Mouse (Mus musculus): ENCODE measurements at regions not wholly inside any gene's neighbourhood (a gene's known extent, or its start where the extent isn't known, plus 50 kb on each side); places are given as distances from the start of the nearest gene placed in this dataset.

DNA sequence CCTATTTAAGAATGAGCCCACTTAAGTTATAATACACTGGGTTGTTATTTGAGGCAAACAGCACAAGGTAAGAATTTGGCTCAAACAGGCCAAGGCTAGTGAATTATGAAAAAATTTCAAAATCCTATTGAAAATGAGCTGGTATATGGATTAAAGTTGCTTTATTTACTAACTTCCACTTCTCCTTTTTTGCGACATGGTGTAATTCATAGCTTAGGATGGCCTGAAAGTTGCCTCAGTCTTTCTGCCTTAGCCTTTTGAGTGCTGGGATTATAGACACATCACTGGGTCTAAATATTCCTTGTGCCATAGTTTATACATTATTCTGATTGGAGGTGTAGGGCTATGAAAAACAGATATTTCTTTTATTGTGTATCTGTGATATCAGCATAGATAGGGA lies 81.9 kb downstream of the Edem1 start:
- no peak for DNase-seq (ENCODE audit: low spot score)

DNA sequence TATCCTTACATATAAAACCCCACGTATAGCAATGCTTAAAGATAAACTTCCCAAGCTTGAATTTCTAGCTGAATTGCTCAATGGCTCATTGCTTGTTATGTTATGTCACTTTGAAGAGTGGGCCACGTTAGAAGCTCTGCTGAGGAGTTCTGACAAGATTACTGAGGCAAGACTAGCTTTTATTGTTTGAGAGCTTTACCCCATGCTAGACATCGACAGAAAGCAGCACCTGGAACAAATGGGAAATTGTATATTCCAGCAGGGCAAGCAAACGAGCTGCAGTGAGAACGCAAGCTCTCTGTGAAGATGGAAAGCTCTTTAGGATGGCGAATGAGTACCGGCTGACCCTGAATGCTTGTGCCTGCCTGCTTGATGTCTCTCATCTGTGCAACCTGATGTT lies 84.1 kb downstream of the Edem1 start:
- no peak for DNase-seq (ENCODE audit: low spot score)

DNA sequence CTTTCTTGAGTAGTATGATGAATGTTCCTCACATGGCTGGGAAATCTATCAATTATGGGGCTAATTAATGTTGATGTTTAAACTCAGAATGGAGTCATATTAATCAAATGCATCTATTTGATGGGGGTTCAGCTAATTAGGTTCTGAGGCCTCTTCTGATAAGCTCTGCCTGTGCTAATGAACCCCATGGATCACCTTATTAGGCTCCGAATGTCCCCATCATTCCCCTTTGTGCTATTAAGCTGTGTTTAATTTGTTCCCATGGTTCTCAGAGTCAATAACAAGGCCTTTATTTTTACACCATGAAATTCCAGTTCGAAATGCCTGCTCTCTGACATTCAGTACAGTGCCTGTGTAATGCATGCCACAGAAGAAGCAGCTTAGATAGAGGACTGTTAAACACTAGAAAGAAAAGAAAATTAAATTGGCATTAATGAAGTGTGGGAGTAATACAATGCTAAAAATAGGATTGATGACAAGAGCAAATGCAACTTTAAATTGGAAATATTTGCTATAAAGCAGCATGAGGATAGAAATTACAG lies 91.0 kb downstream of the Edem1 start:
- DNase-seq (ENCODE audit: low spot score): no peak

DNA sequence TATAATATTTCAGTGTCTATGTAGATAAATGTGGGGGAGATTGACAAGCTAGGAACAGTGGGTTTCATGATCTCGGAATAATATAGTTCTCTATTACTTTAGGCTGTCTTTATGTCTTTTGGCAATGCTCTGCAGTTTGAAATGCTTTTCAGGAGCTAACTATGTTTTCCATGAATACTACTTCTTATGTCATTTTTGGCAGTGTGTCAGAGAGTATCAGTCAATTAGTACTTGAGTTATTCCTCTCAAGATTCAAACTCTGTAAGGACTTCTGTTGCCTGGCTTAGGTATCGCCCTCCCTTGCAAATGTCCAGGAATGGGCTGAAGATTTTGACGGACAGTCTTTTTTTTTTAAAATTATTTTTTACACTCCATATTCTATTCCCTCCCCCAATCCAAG lies 92.7 kb downstream of the Edem1 start:
- no peak for DNase-seq (ENCODE audit: low spot score)

DNA sequence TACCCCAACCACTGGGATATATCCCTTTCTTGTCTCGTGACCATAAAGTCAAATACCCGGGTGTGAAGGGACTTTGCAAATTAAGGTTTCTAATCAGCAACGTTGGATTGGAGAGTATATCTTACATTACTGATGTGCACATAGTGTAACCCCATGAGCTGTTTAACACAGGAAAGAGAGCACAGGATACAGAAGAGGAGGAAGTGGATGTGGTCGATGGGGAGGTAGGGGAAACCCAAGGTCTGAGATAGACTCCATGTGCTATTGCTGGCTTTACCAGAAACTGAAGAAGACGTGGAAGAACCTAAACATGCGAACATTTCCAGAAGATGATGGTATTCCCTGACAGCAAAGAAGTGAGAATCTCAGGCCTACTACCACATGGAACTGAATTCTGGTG lies 94.1 kb downstream of the Edem1 start:
- DNase-seq (ENCODE audit: low spot score): no peak

DNA sequence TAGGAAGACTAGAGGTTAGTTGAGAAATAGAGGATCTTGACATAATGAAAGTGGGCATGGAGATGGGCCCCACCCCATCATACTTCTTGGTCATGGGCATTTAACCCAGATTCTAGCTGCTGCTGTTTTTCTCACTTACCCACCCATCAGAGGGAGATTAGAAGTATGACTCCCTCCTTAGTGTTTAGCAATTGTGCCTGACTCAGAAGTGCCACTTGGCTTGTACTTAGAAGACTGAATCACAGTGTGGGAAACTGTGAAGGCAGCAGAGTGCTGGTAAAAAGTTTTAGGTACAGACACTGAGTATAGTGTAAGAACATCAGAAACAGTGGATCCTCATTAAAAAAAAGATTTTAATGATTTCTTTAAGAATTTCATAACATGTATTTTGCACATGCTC lies 100.5 kb downstream of the Edem1 start:
- no peak for DNase-seq (ENCODE audit: low spot score)

- DNase-seq (ENCODE audit: low spot score): no peak
These were observed 110.2 kb downstream of the Edem1 start for GRCm38 (mm10) chr6:108938646-108939045.

DNA sequence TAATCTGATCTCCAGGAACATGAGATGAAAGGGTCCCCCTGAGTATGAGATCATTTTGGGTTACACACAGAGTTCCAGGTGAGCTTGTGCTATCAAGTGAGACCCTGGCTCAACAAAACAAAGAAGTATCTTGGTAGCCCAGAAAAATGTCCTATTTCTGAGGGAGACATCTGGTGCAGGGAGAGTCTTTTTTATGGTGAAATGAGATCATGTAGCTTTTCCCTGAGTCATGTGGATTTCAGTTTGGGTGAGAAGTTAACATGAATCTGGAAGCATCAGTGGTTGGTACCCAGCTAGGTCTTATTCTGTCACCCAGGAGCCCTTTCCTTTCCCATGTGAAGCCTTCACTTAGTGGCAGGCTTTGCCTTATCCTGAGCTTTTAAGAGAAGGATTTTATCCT lies 113.8 kb downstream of the Edem1 start:
- no peak for DNase-seq (ENCODE audit: low spot score)

GRCm38 (mm10) chr6:108952389-108952788 lies 123.9 kb downstream of the Edem1 start:
- DNase-seq (ENCODE audit: low spot score): no peak

DNA sequence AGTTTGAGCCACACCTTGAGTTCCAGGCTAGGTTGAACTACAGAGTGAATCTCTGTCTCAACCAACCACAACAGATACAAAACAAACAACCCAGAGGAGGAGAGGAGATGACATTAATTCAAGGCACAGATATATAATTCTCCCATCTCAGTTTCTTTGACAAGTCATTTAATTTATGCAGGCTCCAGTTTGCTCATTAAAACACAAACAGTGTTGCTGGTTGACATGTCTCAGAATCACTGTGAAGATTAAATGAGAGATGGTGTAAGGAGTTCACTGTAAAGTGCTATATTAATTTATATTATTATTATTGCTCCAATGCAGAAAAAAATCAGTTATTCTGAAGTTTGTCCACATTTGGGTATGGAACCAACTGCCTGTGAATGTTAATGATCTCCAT lies 134.4 kb downstream of the Edem1 start:
- no peak for DNase-seq (ENCODE audit: low spot score)

DNA sequence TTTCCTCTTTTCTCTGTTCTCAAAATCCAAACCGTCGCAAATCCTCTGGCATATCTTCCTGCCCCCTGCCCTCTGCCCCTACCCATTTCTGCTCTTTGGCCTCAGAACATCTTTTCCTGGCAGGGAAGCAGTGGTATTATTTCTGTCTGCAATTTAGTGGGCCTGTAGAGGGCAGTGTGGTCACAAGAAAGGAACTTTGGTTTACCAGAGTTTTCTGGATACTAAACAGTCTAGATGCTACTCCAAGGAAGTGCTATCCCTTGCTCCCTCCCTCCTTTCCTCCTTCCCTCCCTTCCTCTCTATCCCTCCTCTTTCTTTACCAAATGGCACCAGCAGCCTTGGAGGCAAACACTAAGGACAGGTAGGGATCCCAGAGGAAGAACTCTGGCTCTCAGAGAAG lies 134.9 kb downstream of the Edem1 start:
- DNase-seq (ENCODE audit: low spot score): peak; percentile 9

- DNase-seq (ENCODE audit: low spot score): no peak
These were observed 141.2 kb downstream of the Edem1 start for GRCm38 (mm10) chr6:108969477-108970176.

GRCm38 (mm10) chr6:108971415-108972089 lies 143.1 kb downstream of the Edem1 start:
- no peak for DNase-seq (ENCODE audit: low spot score)

GRCm38 (mm10) chr6:108973701-108974100 lies 145.3 kb downstream of the Edem1 start:
- no peak for DNase-seq (ENCODE audit: low spot score)

GRCm38 (mm10) chr6:108989506-108989905 lies 161.1 kb downstream of the Edem1 start:
- no peak for DNase-seq (ENCODE audit: low spot score)

GRCm38 (mm10) chr6:108993743-108994142 lies 165.3 kb downstream of the Edem1 start:
- DNase-seq (ENCODE audit: low spot score): no peak

DNA sequence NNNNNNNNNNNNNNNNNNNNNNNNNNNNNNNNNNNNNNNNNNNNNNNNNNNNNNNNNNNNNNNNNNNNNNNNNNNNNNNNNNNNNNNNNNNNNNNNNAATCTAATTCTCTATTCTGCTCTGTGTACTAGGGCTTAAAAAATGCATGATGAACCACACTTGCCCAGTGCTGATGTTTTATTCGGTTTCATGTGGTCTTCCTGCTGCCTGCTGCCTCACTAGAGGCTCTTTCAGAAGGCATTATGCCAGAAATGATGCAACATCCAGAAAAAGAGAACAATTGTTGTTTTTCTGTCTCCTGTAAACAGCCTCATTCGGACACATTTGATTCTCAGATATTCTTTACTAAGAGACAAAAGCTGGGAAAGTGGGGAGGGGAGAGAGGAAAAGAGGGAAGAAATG lies 176.0 kb downstream of the Edem1 start:
- no peak for DNase-seq (ENCODE audit: low spot score)

DNA sequence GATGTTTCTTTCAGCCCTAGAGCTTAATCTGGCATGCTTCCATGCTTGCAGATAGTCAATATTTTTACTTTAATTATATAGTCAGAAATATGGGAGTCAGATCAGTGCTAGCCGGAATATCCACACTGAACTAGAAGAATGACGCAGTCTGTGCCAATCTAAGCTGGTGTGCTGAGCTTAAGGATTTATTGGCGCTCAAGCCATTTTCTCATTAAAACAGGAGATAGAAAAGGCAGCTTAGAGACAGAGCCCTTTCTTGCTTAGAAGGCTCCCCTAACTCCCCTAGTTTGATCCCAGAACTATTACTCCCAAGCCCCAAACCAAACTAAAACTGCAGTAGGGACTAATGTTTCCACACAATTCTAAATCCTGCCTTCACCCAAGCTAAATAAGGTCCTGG lies 180.9 kb downstream of the Edem1 start:
- no peak for DNase-seq (ENCODE audit: low spot score)

GRCm38 (mm10) chr6:109009793-109010192 lies 181.4 kb downstream of the Edem1 start:
- no peak for DNase-seq (ENCODE audit: low spot score)

GRCm38 (mm10) chr6:109019731-109020130 lies 191.3 kb downstream of the Edem1 start:
- no peak for DNase-seq (ENCODE audit: low spot score)
